Mouse (Mus musculus) retina, embryonic 14.5 days (tissue): ENCODE measurements around the gene Garem2.
"Not testable (repeated sequence)": the region's sequence is repeated elsewhere in the genome, so short reads cannot be mapped to it uniquely, and the experiment has no call there.

Experiments used
- DNase-seq: peaks from one replicate; pipeline ENCODE4 v3.0.0-alpha.2; 2015; ENCODE audit warnings: low spot score

Gene Garem2

DNA sequence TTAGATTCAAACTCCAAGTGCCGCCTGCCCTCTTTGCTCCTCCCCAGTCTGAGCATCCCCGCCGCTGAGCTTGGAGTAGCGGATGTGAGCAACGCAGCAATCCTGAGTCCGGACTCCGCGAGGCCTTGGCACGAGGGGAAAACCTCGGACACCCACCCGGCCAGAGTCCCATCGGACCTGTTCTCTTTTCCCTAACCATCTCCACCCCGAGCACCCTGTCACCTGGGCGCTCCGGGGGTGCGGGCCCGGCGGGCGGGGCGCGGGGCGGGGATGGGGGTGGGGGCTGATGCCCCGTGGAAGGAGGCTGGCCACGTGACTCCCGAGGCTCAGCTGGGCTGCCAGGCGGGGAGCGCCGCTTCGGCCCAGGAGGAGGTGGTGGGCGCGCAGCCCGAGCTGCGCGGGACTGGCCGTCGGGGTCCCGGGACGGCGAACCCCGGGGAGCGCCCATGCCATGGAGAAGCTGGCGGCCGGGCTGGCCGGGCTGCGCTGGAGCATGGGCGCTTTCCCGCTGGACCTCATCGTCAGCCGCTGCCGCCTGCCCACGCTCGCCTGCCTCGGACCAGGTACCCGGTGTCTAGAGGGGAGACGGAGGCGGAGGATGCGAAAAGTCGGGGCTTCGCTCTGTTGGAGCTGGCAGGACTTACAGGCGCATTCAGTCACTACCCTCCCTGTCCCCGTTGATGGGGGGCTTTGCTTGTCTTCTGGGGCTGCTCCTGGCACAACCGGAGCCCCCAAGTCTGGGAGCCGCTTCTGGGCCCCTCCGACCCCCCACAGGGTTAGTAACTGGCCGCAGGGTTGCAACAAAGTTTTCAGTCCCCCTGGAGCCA, at the start of gene Garem2:
TSS of gene Garem2 (plus strand) at position 321 of the 827 bp plus-strand sequence.
- DNase-seq = peak; percentile 49

DNA sequence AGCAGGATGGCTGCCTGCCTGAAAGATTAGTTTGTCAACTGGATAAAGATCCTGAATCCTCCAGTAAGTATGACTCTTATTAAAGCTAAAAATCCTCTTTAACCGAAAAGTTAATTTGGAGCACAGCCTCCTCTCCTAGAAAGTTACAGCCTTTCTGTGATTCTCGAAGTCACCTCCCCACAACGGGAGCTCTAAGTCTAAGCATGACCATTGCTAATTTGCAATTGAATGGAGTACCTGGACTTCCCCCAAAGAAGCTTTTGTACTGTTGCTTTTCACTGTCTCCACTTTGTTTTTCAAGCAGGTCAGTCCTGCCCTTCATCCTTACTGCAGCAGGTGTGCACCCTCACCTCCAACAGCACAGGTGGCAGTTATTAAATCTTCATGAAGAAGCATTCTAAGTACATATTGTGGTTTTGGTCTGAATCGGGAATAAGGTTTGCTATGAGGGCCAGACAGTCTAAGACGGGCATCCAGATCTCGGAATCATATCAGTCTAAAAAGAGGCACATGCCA, 46.7 kb upstream of the Garem2 start:
- no peak for DNase-seq

DNA sequence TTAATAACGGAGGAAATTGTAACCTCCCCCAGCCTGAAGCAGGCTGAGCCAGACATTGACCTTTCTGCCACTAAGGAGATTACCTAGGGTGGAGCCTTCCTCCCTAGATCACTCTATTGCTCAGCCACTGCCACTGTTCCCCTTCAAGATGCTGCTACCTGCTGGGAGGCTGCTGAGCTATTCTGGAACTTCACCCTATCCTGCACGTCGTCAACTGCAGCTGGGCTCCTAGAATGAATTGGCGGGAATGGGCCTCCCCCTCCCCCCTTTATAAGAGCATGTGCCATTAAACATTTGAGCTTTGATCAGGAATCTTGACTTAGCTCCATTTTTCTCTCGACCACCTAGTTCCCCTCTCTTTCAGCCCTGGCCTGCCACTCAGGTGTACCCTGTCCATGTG, 45.4 kb upstream of the Garem2 start:
- DNase-seq = not testable (repeated sequence)

DNA sequence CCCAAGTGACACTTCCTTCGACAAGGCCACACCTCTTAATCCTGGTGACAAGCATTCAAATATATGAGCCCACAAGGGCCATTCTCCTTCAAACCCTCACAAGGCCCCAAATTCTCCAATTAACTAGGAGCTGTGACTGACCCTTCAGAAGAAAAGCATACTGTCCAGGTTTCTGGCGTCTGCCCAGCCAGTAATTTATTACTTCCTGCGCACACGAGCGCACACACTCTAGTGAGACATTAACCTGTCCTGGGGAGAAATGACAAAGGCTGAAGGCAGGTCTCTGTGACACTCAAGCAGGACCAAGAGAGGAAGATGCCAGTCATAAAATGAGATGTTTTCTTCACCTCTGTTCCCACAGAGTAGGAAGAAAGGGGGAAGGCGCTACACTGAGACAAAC, 37.2 kb upstream of the Garem2 start:
- DNase-seq = no peak

DNA sequence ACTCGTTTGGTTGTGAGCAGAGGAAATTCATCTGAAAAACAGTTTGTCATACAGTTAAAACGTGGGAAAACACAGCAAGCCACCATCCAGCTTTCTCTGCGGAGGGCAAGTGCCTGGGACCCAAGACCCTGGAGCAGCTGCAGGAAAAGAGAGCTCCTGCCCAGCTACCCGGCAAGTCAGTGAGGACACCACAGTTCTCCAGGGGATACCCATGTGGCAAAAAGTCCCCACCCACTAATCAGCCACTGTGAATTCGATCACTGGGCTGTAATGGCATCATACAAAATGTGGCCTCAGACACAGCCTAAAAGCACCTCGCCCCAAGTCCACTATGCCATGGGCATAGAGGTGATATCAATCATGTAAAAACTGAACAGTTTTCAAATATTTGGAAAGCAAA, 33.3 kb upstream of the Garem2 start:
- no peak for DNase-seq

DNA sequence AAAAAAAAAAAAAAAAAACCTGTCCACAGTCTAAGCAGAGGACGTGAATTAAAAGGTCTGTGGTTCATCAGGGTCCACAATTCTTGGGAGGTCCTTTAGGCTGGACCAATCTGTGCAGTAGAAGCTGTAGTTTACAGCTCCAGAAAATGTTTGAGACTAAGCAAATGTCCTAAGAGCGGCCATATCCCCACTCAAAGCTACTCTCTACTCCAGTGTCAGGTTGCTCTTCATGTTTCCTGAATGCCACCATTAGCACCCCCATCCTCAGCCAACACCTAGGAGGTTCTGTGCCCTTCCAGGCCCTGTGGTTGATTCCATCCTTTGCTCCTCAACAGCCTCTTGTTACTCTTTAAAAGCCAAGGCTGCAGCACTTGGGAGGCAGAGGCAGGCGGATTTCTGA, 32.6 kb upstream of the Garem2 start:
- no peak for DNase-seq

DNA sequence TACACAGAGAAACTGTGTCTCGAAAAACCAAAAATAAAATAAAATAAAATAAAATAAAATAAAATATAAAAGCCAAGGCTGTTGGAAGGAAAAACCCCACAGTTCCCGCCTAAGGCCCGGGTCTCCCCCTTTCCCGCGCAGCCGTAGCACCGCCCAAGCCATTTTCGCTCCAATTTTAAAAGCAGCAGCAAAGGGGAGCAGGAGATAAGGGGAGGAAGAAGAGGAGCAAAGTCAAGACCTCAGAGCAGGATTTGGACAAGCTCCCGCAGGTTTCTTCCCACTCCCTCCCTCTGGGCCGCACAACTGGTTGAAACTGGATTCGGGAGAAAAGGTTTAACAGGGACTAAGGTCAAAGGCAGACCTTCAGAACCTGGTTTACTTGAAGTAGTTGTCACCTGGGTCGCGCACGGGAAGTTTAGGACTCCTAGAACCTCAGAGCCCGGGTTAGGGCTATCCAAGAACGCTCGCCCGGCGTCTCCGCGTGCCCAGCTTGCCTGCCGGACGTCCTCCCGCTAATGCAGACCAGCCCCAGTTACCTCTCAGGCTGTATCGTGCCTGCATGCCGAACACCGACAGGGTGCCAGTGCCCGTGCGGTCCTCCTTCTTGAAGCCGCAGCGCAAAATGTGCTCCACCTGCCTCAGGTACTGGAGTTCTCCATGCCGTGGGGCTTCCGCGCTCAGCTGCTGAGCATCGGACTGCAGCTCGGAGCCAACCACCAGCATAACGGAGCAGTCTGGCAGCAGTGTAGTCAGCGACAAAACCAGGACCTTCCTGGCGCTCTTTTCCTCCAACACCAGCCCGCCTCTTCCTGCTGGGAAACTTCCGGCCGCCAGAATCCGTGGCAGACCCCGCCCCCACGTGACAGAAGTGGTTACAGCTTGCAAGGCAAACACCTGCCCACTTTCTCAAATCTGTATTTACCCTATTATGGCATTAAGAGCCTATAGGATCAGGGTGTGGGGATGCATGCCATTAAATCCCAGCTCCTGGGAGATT, 31.8 kb upstream of the Garem2 start, which contains the start of gene Tyms:
TSS of gene Tyms (minus strand) at position 793 of the 997 bp plus-strand sequence.
- peak; percentile 86 for DNase-seq

DNA sequence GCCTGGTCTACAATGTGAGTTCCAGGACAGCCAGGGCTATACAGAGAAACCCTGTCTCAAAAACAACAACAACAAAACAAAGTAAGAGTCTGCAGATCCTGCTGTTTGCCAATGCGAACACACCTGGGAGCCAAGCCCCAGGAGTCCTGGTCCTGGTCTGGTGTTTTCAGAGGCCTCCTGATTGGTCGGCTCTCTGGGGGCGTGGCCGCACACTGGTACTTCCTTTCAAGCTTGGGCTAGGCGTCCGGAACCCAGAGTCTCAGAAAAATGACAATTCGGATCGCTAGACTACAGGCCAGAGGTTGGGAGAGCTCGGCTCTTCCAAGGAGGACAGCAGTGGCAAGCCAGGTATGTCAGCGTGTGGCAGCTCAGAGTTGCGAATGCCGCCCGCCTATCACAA, 12.3 kb upstream of the Garem2 start:
- no peak for DNase-seq

DNA sequence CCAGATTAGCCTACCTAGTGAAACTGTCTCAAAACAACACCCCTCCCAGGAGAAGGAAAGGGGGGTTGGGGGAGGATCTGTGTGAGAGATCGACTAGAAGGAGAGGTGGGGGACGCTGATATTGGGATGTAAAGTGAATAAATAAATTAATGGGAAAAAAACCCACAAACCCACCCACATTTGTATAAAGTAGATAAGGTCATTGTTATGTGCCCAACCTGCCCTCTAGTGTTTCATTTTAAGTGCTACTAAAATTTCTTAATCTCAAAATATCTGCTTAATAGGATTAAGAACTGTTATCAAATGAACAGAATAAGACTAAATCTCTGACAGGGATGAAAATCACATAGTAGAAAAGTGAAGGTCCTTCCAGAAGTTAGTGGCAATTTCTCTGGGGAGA, 10.6 kb upstream of the Garem2 start:
- no peak for DNase-seq

DNA sequence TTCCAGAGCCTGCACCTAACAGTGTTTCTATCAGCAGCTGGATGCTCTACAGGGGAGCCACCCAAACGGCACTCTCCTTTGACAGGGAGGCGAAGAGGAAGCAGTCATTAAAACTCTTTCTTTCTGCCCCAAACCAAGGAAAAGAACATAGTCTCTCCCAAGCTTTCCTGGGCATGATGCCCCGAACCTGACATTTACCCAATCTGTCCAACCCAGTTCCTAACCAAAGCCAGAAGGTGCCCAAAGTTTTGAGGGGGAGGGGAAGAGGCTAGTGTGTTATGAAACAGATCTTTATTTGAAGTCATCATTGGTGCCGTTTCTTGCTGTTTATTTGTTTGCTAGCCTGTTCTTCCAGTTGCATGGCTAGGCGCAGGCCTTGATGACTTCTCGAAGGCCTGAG, 9.2 kb upstream of the Garem2 start:
- DNase-seq = no peak

DNA sequence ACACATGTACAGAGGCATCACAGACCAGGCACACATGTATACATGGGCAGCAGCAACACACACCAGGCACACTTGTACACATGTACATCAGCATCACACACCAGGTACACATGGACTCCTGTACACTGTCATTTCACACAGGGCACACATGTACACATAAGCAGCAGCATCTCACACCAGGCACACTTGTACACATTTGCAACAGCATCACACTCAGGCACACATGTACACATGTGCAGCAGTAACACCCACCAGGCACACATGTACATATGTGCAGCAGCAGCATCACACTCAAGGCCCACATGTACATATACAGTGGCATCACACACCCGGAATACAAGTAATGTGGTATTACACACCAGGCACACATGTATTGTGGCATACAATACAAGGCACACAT, 6.7 kb upstream of the Garem2 start:
- no peak for DNase-seq

DNA sequence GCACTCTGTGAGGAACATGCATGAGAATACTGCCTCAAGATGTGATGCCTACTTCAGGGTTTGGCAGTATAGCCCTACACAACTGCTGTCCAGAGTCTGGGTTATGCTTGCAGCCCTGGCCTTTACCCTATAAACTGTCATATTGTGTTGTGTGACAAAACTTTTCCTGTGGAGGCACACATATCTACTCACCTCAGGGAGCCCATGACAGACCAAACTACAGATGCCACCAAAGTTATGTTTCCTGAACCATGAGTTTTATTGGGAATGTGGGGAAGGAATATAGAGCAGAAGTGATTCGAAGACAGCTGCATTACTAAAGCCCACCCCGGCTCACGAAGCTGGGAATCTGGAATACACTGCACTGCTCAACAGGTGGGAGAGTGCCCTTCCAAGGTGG, 1.6 kb upstream of the Garem2 start:
- no peak for DNase-seq

DNA sequence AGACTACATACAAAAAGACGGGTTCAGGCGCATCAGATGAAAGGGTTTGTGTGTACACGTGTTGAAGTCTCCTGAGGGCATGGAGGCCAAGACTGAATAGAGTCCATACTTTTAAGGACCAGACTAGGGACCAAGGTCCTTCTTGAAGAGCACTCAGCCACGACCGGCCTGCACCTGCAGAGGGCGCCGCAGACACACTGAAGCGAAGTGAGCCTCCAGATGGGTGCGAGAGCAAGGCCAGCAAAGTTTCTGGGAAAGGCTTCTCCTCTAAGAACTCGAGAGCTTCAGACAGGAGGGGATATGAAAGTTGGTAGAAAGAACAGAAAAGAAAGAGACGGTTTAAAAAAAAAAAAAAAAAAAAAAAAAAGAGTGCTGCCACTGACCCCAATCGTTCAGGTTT, 622 bp upstream of the Garem2 start:
- peak; percentile 88 for DNase-seq

DNA sequence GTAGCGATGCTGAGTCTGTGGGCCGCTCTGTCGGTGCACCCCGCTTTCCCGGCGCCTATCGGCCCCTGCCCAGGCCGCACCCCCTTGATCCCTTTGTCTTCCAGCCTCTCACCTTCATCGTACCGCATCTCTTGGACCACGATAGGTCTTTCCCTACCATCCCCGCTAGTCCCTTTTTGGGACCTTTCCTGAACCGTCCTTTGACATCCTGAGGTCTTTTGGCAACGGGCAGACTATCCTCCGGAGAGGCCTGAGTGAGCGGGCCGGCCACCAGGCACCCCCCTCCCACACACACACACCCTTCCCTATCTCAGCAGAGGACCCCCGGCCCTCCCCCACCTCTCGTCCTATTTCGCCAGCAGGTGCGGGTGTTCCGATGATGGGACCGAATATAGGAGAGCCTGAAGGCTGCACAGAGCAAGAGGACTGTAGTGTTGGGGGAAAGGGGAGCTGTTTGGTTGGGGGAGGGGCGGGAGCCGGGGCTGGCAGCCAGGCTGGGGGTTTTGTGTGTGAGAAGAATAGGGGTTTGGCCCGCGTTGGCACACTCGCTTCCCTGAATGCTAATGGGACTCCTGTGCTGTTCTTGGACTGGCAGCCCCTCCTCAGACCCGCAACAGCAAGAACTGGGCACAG, 823 bp downstream of the Garem2 start, which contains the start of gene 3110082J24Rik:
TSS of gene 3110082J24Rik (minus strand) at position 419 of the 633 bp plus-strand sequence.
- DNase-seq = peak; percentile 27

DNA sequence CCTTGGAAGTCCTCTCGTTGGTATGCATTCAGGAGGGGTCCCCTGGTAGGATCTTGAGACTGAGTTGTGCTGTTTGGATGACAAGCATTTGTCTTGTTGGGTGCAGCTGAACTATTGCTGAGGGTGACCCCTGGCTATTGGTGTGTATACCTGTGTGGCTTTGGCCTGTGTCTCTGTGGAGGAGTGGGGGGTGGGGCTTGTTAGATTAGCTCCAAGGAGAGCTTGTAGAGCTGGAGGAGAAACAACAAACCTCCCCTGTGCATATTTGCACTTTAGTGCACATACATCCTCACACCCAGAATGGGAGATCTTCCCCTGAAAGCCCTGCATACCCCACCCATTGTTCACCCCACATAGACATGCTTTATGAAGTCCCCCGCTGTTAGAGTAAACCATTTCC, 1.8 kb downstream of the Garem2 start:
- peak; percentile 16 for DNase-seq

DNA sequence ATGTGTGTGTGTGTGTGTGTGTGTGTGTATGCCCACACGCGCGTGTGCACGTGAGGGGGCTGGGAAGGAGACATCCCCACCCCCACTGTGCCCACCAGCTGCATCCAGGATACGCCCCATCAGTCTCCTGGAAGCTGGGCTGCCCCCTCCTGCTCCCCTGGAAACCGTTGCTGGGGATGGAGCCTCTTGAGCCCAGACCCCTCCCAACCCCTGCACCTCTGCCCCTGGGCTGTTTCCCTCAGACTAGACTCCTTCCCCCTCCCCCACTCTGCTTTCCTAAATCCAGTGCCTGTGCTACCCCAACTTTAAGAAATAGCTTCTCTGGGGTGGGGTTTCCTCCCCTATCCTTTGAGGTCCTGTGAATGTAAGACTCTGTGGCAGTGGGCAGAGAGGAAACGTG, 2.2 kb downstream of the Garem2 start:
- DNase-seq = peak; percentile 56

DNA sequence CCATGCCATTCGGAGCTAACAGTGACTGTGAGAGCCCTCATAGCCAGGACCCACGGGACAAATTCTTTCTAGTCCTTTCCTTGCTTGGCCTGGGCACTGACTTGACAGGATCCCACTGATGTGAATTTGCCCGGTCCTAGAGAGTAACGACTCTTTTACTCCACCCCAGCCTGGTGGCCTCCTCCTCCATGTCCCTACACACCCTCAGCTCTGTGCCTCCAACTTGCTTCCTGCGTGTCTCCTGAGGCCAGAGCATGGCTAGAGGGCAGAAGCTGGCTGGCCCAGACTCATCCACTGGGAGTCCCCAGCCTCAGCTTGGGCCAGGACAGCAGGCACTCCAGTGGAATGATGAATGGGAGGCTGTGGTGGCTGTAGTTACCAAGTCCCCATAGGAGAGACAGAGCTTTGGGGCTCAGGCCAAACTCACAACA, 2.7 kb downstream of the Garem2 start:
- peak; percentile 25 for DNase-seq

DNA sequence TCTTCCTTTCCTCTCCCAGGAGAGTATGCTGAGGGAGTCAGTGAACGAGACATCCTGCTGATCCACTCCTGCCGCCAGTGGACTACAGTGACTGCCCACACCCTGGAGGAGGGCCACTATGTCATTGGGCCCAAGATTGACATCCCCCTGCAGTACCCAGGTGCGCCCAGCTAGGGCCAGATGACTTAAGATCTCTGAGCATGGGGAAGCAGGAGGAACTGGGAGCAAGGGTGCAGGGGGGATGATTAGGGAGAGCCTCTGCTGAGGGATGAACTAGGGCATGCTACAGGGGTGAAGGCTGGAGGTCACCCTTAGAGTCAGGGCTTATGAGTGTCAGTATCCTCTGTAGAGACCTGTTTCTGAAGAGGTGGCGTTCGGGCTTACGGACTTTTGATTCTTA, 3.3 kb downstream of the Garem2 start:
- DNase-seq = no peak

DNA sequence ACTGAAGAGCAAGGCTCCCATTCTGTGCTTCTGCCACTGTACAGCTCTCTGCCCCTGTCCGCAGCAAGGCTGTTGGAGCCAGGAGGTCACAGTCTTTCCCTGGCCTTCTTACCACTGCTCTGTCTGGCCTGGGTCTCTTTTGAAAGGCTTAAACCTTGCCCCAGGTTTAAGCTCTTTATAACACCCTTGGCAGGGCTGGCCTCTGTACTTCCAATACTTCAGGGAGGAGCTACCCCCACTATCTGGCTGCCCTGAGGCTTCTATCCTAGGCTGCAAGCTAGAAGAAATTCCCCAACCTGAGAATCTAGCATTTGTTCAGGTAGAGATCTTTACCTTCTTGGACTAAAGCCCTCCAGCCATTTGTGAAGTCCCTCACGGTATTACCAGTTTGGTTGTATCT, 4.9 kb downstream of the Garem2 start:
- DNase-seq = no peak

DNA sequence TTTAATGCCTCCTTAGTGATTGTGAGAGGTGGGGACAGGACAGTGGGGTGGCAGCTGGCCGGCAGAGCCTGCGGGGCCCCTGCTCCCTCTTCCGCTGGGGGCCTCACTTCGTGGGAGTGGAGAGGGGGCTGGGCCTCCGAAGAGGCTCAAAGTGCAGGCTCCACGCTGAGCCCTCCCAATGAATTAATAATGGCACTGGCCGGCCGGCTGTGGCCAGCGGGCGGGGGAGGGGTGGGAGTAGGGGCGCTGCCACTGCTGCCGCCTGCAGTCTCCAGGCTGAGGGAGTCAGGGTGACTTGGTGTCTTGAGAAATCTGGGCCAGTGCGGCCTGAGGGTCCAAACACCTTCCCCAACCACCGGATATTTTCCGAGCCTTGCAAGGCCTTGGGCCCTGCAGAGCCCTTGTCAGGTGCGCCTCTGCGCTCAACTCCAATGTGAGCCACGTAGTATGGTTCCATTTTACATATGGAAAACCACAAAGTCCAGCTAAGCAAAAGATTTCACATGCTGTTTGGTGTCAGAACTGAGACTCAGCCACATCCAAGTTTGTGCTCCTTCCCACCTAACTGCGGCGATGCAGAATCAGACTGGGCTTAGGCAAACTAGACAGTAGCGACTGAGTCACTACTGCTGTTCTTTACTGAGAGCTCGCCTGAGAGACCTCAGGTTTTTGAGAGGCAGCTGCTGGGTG, 5.6 kb downstream of the Garem2 start:
- peak; percentile 72 for DNase-seq

DNA sequence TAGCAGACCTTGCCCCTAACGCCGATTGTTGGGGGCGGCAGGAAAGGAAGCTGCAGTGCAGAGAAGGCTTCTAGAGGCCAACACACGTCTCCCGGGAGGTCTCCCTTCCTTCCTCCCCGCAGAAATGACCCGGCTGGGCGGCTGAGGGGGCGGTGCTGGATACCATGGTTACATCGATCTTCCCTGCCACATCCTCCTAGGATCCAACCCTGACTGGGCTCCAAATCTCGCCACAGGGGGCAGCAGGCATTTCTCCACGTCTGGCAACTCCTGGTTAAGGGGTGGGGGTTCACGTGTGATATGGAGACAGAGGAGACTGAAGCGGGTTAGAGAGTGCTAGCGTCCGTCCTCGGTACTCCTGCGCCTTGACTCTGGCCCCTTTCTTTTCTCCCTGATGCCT, 6.2 kb downstream of the Garem2 start:
- DNase-seq = peak; percentile 83
